Mouse (Mus musculus) frontal cortex, postnatal 25 days (tissue): ENCODE results near the gene Olfr1320.
"Not testable (repeated sequence)": the region's sequence is repeated elsewhere in the genome, so short reads cannot be mapped to it uniquely, and the experiment has no call there.

Experiments
- DNase-seq, 2 experiments: peaks; one replicate each; pipeline ENCODE4 v3.0.0; 2022; ENCODE audit warnings: low spot score in 2 of 2

The Olfr1320 gene

DNA sequence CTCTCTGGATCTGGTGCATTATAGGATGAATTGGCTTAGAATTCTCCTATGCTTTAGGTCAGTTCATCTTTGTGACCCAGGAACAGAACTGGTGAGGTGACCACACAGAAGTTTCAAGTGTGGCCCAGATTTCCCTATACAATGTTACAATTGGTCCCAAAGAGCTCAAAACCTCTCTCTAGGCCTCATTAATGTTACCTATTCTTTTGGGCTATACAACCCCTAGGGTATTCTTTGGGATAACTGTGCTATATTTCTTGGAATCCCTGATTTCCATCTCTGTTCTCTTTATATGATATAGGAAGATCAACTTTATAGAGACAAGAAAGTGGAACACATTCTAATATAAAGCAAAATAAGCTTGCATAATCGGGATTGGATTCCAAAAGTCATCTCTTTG lies at the start of gene Olfr1320:
Gene Olfr1320 (plus strand): TSS at position 301 of the 400 bp plus-strand sequence.
- no peak for DNase-seq

GRCm38 (mm10) chrX:49627566-49627965 lies 44.6 kb upstream of the Olfr1320 start:
- DNase-seq, result no peak

- no peak for DNase-seq
Measured at GRCm38 (mm10) chrX:49631195-49631594, 40.9 kb upstream of the Olfr1320 start.

- not testable (repeated sequence) for DNase-seq
Measured at GRCm38 (mm10) chrX:49660781-49661180, 11.4 kb upstream of the Olfr1320 start.
